Mouse (Mus musculus) R1 (cell line): Measurements from ENCODE around the gene Lactb.
"Not testable (repeated sequence)": the region's sequence is repeated elsewhere in the genome, so short reads cannot be mapped to it uniquely, and the experiment has no call there.

Source experiments
- DNase-seq: peaks from one replicate; pipeline ENCODE4 v3.0.0-alpha.2; 2018; ENCODE audit warnings: low read depth, low spot score

Gene Lactb

GRCm38 (mm10) chr9:66920488-66921279, 54.6 kb downstream of the Lactb start:
- no peak for DNase-seq

- DNase-seq = no peak
Measured at GRCm38 (mm10) chr9:66919981-66920380, 55.3 kb downstream of the Lactb start.

- DNase-seq = peak; percentile 97
Measured at GRCm38 (mm10) chr9:66919382-66919971, 55.8 kb downstream of the Lactb start, which contains the start of gene Rab8b. Rab8b (minus strand) TSS chr9:66919687.

GRCm38 (mm10) chr9:66918672-66919330, 56.5 kb downstream of the Lactb start:
- DNase-seq = peak; percentile 13

GRCm38 (mm10) chr9:66917892-66918255, 57.4 kb downstream of the Lactb start:
- DNase-seq = no peak

GRCm38 (mm10) chr9:66917216-66917891, 57.9 kb downstream of the Lactb start:
- no peak for DNase-seq

GRCm38 (mm10) chr9:66915869-66916785, 59.2 kb downstream of the Lactb start:
- DNase-seq = no peak

GRCm38 (mm10) chr9:66915401-66915800, 59.9 kb downstream of the Lactb start:
- no peak for DNase-seq

- DNase-seq = no peak
Measured at GRCm38 (mm10) chr9:66914540-66914939, 60.7 kb downstream of the Lactb start.

GRCm38 (mm10) chr9:66913254-66913934, 61.9 kb downstream of the Lactb start:
- not testable (repeated sequence) for DNase-seq

- DNase-seq = no peak
Measured at GRCm38 (mm10) chr9:66912304-66912703, 63.0 kb downstream of the Lactb start.

GRCm38 (mm10) chr9:66910677-66911076, 64.6 kb downstream of the Lactb start:
- no peak for DNase-seq

- no peak for DNase-seq
Measured at GRCm38 (mm10) chr9:66909922-66910321, 65.4 kb downstream of the Lactb start.

GRCm38 (mm10) chr9:66907746-66908397, 67.4 kb downstream of the Lactb start:
- DNase-seq = no peak

- DNase-seq = no peak
Measured at GRCm38 (mm10) chr9:66907126-66907525, 68.2 kb downstream of the Lactb start.

GRCm38 (mm10) chr9:66905990-66906389, 69.3 kb downstream of the Lactb start:
- no peak for DNase-seq
